Mouse (Mus musculus) G1E (cell line): ENCODE results near the gene Pdcd1lg2. TPM values are rescaled to one million over a fixed set of nuclear protein-coding genes. Genes with fewer than 3 reads are reported as not detected.
A peak's percentile ranks its signal among the peaks of the same experiment; 100 is the strongest.

Source experiments
- ATAC-seq: 2 replicates; pipeline ENCODE4 v1.8.0; 2016; ENCODE audit warnings: mild to moderate bottlenecking; ENCODE audit not compliant: insufficient number of reproducible peaks, poor library complexity, low FRiP score, severe bottlenecking; ENCODE audit errors: extremely low read depth
- DNase-seq: peaks from one replicate; pipeline ENCODE4 v3.0.0; 2012; ENCODE audit warnings: low spot score
- H3K27me3 ChIP-seq: 2 replicates; pipeline ENCODE4 v1.6.1; 2012; ENCODE audit warnings: mild to moderate bottlenecking, low read length, inconsistent platforms; ENCODE audit not compliant: insufficient read depth
- H3K36me3 ChIP-seq: replicated peaks from 2 replicates; pipeline ENCODE3; 2012; ENCODE audit warnings: mild to moderate bottlenecking, inconsistent platforms
- H3K4me1 ChIP-seq: 2 replicates; pipeline ENCODE4 v1.6.1; 2012; ENCODE audit warnings: low read depth, low read length, inconsistent platforms, mixed read lengths; ENCODE audit not compliant: insufficient read depth
- H3K4me3 ChIP-seq: 2 replicates; pipeline ENCODE4 v1.5.1; 2012; ENCODE audit warnings: low read depth, mild to moderate bottlenecking, inconsistent platforms, low read length, moderate library complexity, mixed read lengths
- H3K9me3 ChIP-seq: replicated peaks from 2 replicates; pipeline ENCODE4 v1.6.1; 2012; ENCODE audit warnings: inconsistent platforms
- CTCF ChIP-seq: IDR thresholded peaks from 2 replicates; pipeline ENCODE4 v1.5.1; 2012; ENCODE audit warnings: low read depth, low read length, inconsistent platforms, mixed read lengths
- GATA1 ChIP-seq: IDR thresholded peaks from 2 replicates; pipeline ENCODE4 v1.6.1; 2012; ENCODE audit warnings: borderline replicate concordance, low read length, inconsistent platforms, mixed read lengths
- GATA2 ChIP-seq: IDR thresholded peaks from 2 replicates; pipeline ENCODE4 v1.6.1; 2012; ENCODE audit warnings: low read depth, low read length, inconsistent platforms, borderline replicate concordance
- POLR2AphosphoS5 ChIP-seq: IDR thresholded peaks from 2 replicates; pipeline ENCODE4 v1.6.1; 2012; ENCODE audit warnings: low read depth, low read length, inconsistent platforms; ENCODE audit not compliant: insufficient replicate concordance
- TAL1 ChIP-seq: conservative IDR thresholded peaks from 2 replicates; pipeline ENCODE4 v1.6.1; 2012; ENCODE audit warnings: low read depth, low read length, inconsistent platforms, mixed read lengths
- polyA plus RNA-seq: library from polyadenylated mRNA; stranded (reverse); fragments of >175 nt; gene quantifications from 2 replicates; pipeline ENCODE4 v1.2.3, GENCODE M21; 2012
- total RNA-seq, 2 experiments: library from RNA; stranded (forward) in 1 of 2; stranded (reverse) in 1 of 2; fragments of 200-1000 nt in 1 of 2; fragments of >200 nt in 1 of 2; fragmentation: Nextera tagmentation in 1 of 2; gene quantifications; 2 replicates each; pipeline ENCODE4 v1.2.3; 2014 to 2017

Pdcd1lg2 gene
- total RNA-seq (2014; fragmentation: Nextera tagmentation) (2.0 and 2.5 TPM in 2 replicates), total RNA-seq (2017) (8.8 and 10.5 TPM in 2 replicates), polyA plus RNA-seq (0.10 and 0.16 TPM in 2 replicates)

DNA sequence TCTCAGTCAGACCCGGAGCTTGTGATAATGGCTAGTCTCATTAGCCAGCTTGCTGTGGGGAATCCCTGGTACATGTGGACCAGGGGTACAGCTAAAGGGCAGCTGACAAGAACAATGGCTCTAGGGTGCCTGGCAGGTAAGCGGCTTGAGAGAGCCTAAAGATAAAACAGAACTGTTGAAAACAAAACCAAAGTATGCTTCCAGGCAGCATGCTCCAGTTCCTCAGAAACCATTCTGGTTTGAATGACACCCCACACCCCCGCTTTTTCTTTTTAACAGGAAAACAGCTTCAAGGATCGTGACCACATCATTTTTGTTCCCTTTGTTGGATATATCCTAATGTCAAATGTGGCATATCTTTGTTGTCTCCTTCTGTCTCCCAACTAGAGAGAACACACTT lies at the start of gene Pdcd1lg2:
Gene Pdcd1lg2 (plus strand): TSS at position 301 of the 400 bp plus-strand sequence.
- Histone ChIP-seq H3K9me3 (no peaks in the 10 kb centered on the region), H3K4me1 (peaks cover 40% of the 10 kb centered on the region), H3K27me3 (no peaks in the 10 kb centered on the region), H3K36me3 (no peaks in the 10 kb centered on the region), H3K4me3 (no peak within 1 kb of the TSS)
- TF ChIP-seq TAL1 = no peak
- no peak for TF ChIP-seq CTCF
- no peak for TF ChIP-seq POLR2AphosphoS5
- TF ChIP-seq GATA1 = no peak
- TF ChIP-seq GATA2 = no peak
- DNase-seq (no peak), ATAC-seq (no peak)

DNA sequence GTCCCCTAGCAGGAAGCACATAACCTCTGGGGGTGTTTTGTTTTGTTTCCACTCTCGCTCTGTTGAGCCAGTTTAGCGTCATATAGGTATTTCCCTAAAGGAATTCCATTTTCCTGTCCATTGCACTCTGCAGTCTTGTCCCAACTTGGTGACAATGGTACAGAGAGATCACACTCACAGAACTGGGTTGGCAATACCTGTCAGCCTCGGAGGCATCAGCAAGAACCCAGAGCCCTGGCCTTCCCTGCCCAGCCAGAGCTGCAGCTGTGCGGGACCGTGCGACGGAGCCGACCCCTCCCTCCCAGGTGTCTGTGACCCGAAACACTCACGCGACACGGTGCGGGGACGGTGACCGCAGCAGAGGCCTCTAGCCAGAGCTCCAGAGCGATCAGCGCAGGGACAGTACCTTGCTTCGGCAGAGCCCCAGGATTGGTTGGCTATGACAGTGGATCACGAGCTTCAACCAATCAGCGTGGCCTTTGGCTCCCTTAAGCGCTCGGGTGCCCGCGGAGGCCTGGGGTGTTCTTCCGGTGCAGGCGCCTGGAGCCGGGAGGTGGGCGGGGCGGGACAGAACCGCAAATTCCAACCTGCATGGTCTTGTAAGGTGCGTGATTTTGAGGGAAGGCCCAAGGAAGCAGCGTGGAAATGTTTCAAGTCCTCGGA lies 49.1 kb upstream of the Pdcd1lg2 start:
- Histone ChIP-seq H3K4me1 (peaks cover 52% of the 10 kb centered on the region), H3K36me3 (peaks cover 46% of the 10 kb centered on the region), H3K27me3 (no peaks in the 10 kb centered on the region), H3K4me3 (peak overlapping the region; percentile 82), H3K9me3 (no peaks in the 10 kb centered on the region)
- peak; percentile 97 for ATAC-seq
- DNase-seq = peak; percentile 99
- no peak for TF ChIP-seq GATA1

DNA sequence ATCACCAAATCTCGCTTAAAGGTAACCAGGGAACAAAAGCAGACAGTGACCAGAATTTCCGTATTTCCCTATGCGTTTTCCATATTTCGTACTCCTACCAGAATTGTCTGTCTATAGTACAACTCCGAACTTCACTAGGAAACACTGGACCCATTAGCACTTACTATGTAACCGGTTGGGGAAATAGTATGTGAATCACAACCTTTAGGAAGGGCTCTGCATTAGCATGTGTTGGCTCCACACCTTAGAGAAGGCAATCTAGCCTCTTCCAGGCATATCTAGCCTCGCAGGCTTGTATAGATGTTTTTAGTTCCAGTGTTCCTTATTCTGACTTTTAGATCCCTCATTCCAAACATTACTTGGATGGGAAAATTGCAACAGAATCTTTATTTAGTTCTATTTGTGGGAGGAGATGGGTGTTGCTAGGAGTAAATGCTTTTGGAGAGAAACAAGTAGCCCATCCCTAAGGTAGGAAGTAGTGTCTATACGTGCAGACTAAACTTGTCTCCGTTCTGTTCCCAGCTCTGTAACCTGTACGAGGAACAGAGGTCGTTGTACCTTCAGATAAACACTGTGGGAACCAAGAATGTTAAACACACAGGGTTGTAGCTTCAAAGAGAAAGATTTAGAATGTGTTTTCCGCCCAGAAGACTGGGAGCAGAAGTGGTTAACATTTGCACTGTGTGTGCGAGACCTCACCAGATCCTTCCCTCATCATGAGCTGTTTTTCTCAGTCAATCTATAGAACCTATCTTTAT lies 48.4 kb upstream of the Pdcd1lg2 start:
- TF ChIP-seq TAL1 (no peak), GATA2 (no peak), POLR2AphosphoS5 (no peak), CTCF (no peak), GATA1 (no peak)
- ATAC-seq = no peak
- no peak for DNase-seq
- peak overlapping the region; percentile 82 for H3K4me3 ChIP-seq
- peaks cover 53% of the 10 kb centered on the region for H3K4me1 ChIP-seq
- peaks cover 39% of the 10 kb centered on the region for H3K36me3 ChIP-seq
- H3K27me3 ChIP-seq = no peaks in the 10 kb centered on the region
- H3K9me3 ChIP-seq = no peaks in the 10 kb centered on the region

DNA sequence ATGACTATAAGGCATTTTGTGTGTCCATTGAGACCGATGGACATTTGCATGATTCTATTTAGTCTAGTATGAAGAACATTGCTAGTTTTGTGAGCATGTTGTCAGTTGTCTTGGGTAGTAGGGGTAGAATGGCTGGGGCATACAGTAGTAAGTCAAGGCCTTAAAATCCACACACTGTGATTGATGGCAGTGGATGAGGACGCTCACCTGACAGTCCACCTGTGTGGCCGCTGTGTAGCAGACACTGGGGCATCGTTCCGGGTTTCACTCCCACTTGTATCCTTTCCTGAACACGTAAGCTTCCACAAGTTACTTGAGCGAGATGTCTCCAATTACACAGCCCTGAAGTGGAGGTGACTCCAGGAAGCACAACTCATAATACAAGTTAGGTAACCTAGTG lies 47.2 kb upstream of the Pdcd1lg2 start:
- peaks cover 64% of the 10 kb centered on the region for H3K4me1 ChIP-seq
- ATAC-seq = no peak

DNA sequence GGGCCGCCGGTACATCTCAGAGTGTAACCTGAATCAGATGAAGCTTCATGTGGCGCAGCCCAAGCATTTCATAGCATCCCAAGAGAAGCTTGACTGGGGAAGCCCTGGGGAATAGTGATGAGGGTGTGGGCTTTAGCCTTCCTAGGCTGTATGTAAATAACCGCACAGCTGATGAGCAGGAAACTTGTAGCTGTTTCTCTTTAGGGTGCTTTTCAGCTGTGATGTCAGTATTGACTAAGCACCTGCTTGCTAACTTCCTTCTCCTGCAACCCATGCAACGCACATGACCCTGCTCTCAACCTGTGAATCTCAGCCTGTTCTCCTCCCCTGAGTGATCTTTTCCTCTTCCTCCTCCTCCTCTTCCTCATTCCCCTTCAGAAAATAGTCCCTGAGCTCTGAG lies 46.6 kb upstream of the Pdcd1lg2 start:
- no peaks in the 10 kb centered on the region for H3K9me3 ChIP-seq
- DNase-seq (no peak), ATAC-seq (no peak)
- H3K27me3 ChIP-seq = no peaks in the 10 kb centered on the region
- no peak for TF ChIP-seq POLR2AphosphoS5
- no peak for TF ChIP-seq CTCF
- no peak for TF ChIP-seq GATA1
- TF ChIP-seq TAL1 = no peak
- no peak for TF ChIP-seq GATA2
- H3K4me1 ChIP-seq = peaks cover 67% of the 10 kb centered on the region
- no peak overlapping the region for H3K4me3 ChIP-seq
- peaks cover 24% of the 10 kb centered on the region for H3K36me3 ChIP-seq

More for the DNA sequence above, 47.2 kb upstream of the Pdcd1lg2 start:
- TF ChIP-seq POLR2AphosphoS5 = no peak
- TF ChIP-seq TAL1 = no peak
- no peak for TF ChIP-seq CTCF
- TF ChIP-seq GATA1 = no peak
- no peak for TF ChIP-seq GATA2
- Histone ChIP-seq H3K27me3 (no peaks in the 10 kb centered on the region), H3K36me3 (peaks cover 29% of the 10 kb centered on the region), H3K9me3 (no peaks in the 10 kb centered on the region), H3K4me3 (no peak overlapping the region)
- DNase-seq = no peak

DNA sequence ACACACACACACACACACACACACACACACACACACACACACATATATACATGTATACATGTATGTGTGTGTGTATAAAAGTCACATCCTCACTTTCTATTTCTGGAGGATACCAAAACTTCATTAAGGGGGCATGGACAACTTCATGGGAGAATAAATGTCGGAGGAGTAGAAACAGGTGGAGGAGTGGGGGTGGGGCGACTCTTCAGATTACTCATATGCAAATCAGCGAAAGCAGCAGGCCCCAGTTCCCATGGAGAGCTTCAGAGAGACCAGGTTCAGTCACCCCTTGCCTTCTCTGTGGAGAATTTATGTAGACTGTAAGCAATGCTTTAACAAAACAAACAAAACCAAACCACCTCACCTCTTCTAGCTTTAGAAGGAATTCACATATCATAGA lies 45.6 kb upstream of the Pdcd1lg2 start:
- H3K9me3 ChIP-seq = no peaks in the 10 kb centered on the region
- TF ChIP-seq POLR2AphosphoS5 (no peak), CTCF (no peak), GATA2 (no peak), TAL1 (no peak), GATA1 (no peak)
- peaks cover 19% of the 10 kb centered on the region for H3K36me3 ChIP-seq
- H3K4me3 ChIP-seq = no peak overlapping the region
- no peaks in the 10 kb centered on the region for H3K27me3 ChIP-seq
- DNase-seq = no peak
- H3K4me1 ChIP-seq = peaks cover 69% of the 10 kb centered on the region
- ATAC-seq = no peak
